Mouse (Mus musculus) liver (tissue): ENCODE measurements around the gene Sox10.

ENCODE experiments used
- DNase-seq: peaks from one replicate; pipeline ENCODE4 v3.0.0-alpha.2; 2020; ENCODE audit warnings: mixed read lengths

The Sox10 gene

GRCm38 (mm10) chr15:79152709-79153108 is 12.3 kb downstream of the Sox10 start:
- DNase-seq, result no peak

GRCm38 (mm10) chr15:79151881-79152280 is 13.2 kb downstream of the Sox10 start:
- DNase-seq, result no peak

GRCm38 (mm10) chr15:79148533-79148932 is 16.5 kb downstream of the Sox10 start:
- DNase-seq, result peak; percentile 84

GRCm38 (mm10) chr15:79145522-79145921 is 19.5 kb downstream of the Sox10 start:
- DNase-seq, result no peak

GRCm38 (mm10) chr15:79144021-79144420 is 21.0 kb downstream of the Sox10 start:
- no peak for DNase-seq

- DNase-seq, result no peak
Measured at GRCm38 (mm10) chr15:79143316-79143715, 21.7 kb downstream of the Sox10 start.

- DNase-seq, result no peak
Measured at GRCm38 (mm10) chr15:79141566-79141917, 23.5 kb downstream of the Sox10 start.

- peak; percentile 96 for DNase-seq
Measured at GRCm38 (mm10) chr15:79140866-79141565, 24.0 kb downstream of the Sox10 start, which contains the start of the genes Polr2f and 1700088E04Rik. Polr2f (plus strand) TSS chr15:79141009. 1700088E04Rik (minus strand) TSS chr15:79141253.

GRCm38 (mm10) chr15:79139640-79140039 is 25.4 kb downstream of the Sox10 start:
- DNase-seq, result no peak

GRCm38 (mm10) chr15:79135783-79136575 is 29.1 kb downstream of the Sox10 start:
- DNase-seq, result no peak

- DNase-seq, result no peak
Measured at GRCm38 (mm10) chr15:79135332-79135731, 29.7 kb downstream of the Sox10 start.

GRCm38 (mm10) chr15:79134496-79135270 is 30.4 kb downstream of the Sox10 start:
- no peak for DNase-seq

- no peak for DNase-seq
Measured at GRCm38 (mm10) chr15:79133191-79133661, 31.8 kb downstream of the Sox10 start.

- no peak for DNase-seq
Measured at GRCm38 (mm10) chr15:79131442-79131841, 33.6 kb downstream of the Sox10 start.

GRCm38 (mm10) chr15:79130782-79131181 is 34.3 kb downstream of the Sox10 start:
- no peak for DNase-seq

GRCm38 (mm10) chr15:79129311-79129710 is 35.7 kb downstream of the Sox10 start:
- DNase-seq, result no peak

GRCm38 (mm10) chr15:79128208-79128607 is 36.8 kb downstream of the Sox10 start:
- no peak for DNase-seq

- no peak for DNase-seq
Measured at GRCm38 (mm10) chr15:79127101-79127500, 37.9 kb downstream of the Sox10 start.

- DNase-seq, result peak; percentile 49
Measured at GRCm38 (mm10) chr15:79126217-79126932, 38.7 kb downstream of the Sox10 start.

- no peak for DNase-seq
Measured at GRCm38 (mm10) chr15:79124331-79124875, 40.6 kb downstream of the Sox10 start.

- no peak for DNase-seq
Measured at GRCm38 (mm10) chr15:79123751-79124150, 41.3 kb downstream of the Sox10 start.

GRCm38 (mm10) chr15:79122546-79122945 is 42.5 kb downstream of the Sox10 start:
- DNase-seq, result no peak
